Mouse (Mus musculus) frontal cortex, adult 2 months (tissue): ENCODE results near the gene Klhl8. TPM values are rescaled to one million over a fixed set of nuclear protein-coding genes. Genes with fewer than 3 reads are reported as not detected.

Source experiments
- DNase-seq, 2 experiments: peaks; one replicate each; pipeline ENCODE4 v3.0.0; 2022; ENCODE audit warnings: low spot score in 1 of 2; ENCODE audit errors: extremely low spot score in 1 of 2
- polyA plus RNA-seq: library from polyadenylated mRNA; depleted of rRNA; stranded (reverse); fragments of >200 nt; gene quantifications from 2 replicates; pipeline ENCODE4 v1.2.3, GENCODE M21; 2012

Gene Klhl8
- polyA plus RNA-seq, 1 experiment = 28.9 TPM

DNA sequence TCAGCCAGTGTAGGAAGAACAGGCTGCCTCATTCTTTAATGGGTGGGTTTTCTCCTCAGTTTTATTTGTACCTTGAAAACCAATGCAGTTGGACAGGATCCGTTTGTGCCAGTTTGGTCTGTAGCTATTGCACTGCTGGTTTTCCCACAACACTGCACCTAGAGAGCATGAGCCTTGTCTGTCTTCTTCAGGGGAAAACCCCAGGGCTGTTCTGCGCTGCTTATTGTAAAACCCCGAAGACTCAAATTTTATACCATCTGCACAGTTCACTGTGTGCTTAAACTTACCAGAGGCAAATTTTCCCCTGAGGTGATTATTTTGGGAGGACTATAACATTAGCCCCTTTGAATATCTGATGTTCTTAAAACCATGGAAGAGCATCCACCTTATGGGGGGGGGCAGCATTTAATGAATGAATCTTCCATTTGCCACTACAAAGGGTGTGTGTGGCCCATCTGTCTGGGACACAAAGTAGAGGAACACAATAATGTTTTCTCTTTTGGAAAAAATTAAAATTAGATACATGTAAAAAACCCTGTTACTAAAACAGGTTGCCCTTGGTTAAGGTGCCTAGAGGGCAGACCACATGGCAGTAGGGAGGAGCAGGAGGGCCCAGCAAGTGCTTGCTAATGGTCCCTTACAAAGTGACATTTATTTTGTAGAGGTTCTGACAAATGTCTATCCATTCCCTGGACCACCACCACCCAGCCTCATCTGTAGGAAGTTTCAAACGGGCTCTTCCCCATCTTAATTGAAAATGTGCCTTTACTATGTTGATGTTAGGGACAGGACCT is 58.1 kb downstream of the Klhl8 start:
- DNase-seq = no peak

DNA sequence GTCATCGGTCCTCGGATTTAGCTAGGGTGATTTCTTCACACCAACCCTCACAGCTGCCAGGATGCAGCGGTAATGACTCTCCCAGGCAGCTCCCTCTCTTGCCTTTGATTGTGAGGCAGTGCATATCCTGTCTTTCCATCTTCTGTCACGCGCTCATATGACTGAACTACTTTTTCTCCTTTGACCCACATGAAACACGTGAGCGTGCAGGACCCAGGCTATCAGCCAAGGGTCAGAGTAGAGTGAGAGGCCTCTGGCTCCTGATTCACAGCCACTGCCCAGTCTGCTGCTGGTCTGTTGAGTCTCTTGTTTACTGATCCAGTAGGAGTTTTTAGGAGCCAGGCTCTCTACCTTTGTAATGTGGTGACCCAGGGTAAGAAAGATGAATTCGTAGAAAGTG is 62.5 kb downstream of the Klhl8 start:
- DNase-seq = no peak

DNA sequence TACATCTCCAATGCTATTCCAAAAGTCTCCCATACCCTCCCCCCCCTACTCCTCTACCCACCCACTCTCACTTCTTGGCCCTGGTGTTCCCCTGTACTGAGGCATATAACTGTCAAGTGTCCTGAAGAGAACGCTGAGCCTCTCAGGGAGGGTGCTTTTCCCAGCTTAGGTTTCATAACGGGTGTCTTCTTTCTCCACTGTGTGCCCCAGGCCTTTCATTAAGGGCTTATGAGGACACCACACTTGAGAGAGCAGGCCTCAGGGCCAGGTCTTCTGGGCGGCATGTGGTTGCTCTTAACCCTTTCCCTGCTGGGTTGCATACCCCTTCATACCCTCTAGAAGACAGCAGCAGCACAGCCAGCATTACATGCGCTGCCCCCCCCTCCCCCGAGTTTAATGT is 64.5 kb downstream of the Klhl8 start:
- DNase-seq = no peak

DNA sequence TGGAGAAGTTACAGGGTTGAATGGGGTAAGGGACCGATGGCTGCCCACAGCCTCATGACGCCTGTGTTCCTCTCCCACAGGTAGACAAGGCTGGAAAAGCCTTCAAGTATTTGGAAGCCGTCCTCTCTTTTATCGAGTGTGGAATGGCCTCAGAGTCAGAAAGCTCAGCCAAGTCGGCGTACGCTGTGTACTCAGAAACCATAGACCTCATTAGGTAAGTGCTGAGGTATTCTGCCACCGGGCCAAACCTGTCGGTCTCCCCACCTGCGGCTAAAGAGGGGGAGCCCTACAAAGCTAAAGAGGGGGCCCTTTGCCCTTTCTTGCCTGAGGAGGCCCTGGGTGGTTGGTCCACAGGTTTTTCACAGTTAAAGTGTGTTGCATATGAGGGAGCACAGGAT is 64.9 kb downstream of the Klhl8 start:
- no peak for DNase-seq

DNA sequence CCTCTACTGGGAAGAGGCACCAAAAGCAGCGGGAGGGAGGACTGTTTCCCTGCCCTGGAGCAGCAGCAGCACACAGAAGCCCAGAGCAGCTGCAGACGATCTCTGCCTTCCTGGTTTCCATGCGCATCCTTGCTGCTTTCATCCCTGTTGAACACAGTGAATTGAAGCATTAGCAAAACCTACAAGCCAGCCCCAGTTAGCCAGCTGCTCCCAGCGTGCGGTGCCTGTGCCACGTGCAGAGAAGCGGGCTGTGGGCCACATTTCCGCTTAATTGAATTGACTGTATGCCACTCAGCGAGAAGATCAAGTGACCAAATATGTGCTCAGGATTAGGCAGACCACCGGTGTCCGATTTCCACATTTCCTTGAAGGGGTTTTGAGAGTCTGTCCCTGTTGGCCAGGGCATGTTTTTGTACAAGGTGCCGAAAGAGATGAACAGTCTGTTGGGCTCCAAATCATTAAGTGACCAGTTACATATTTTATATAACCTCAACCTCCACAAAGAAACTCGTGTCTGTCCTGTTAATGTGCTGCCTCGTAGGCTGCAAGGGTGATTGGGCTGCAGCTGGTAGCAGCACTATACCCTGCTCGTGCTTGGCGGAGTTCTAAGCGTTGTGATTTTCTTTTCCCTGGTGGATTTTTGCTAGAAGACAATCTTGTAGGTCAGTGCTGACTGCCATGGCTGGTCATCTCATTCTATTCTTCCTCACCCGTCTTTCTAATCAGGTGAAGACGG is 65.5 kb downstream of the Klhl8 start:
- DNase-seq = peak in 1 of 2 experiments; percentile 50

DNA sequence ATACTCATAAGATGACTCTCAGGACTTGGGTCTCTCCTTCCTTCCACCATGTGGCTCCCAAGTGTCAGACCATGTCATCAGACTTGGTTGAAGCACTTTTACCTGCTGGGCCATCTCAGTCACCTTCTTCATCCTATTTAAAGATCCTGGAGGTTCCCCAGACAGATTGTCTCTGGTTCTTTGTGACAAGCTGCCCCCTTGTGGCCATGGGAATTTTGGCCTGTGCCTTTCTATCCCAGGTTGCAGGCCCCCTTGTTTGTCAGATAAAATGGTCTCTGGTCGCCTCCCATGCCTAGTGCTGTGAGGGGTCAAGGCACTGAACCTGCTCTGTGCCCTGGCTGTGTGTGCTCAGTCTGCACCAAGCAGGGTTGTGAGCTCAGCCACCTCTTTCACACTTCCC is 67.1 kb downstream of the Klhl8 start:
- DNase-seq = peak in 1 of 2 experiments; percentile 65

DNA sequence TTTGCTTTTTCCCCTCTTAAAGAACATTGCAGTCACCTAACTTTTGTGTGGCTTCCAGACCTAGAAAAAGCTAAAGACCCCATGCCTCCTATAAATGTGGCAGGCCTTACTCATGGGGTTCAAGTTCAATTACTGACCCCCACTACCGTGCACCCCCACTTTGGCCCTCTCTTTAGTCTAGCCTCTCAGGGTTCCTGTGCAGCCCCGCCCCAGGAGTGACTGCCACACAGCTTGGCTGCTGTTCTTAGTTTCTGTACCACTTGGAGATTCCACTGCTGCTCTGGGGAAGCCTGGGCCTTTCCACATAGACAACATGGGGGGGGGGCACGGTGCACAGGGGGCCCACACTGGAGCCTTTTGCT is 71.8 kb downstream of the Klhl8 start:
- no peak for DNase-seq

DNA sequence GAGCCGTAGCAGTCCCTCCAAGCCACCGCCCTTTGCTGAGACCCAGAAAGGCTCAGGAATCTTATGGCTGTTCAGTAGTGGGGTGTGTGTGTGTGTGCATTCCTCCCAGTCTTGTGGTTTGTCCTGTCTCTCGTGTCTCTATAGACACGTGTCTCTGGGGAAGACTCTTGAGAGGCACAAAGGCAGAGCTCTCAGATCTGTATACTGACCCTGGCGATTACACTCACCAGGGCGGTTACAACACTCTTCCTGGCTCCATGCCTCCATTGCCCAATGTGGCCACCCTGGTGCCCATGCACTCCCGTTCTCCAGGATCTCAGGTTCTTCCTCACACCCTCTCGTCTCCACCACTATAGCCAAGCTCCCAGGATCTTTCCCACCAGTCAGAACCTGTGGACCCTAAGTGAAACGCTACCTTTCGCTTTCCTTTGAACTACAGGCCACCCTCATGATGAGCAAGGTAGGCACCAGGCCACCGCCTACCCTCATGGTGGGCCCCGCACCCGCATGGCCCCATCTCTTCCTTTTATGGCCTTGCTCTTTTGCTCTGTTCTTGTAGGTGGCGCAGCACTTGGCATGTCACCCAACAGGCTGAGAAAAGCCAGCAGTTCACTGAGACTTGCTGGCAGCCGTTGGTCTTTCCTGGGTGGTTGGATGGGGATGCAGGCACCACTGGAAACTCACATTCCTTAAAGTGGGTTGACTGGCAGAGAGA is 72.4 kb downstream of the Klhl8 start:
- DNase-seq = no peak

DNA sequence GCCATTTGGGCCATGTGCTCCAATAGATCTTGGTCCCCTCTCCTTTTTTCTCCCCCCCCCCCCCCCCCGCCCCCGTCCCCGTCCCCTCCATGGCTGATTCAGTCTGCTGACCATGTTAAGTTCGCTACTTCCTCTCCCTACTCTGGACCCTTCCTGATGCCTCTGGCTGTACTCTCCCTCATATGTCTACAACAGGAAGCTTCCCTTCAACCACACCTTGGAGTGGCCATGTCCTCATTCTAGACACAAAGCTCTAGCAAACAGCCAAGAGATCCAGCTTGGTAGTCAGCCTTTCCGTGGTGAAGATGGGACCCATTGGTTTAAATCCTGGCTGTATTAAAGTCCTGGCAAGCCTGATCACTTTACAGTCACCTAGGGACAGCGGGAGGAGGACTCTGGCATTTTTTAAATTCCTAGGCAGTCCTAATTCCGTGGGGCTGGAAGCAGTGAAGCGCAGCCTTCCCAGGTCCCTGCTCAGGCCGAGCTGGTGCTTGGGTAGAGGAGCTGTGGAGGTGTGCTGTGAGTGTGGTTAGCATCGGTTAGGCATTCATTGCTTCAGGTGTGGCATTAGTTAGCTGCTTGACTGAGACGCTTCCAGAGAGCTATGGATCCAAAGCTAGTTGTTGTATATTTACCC is 74.8 kb downstream of the Klhl8 start:
- DNase-seq = no peak

DNA sequence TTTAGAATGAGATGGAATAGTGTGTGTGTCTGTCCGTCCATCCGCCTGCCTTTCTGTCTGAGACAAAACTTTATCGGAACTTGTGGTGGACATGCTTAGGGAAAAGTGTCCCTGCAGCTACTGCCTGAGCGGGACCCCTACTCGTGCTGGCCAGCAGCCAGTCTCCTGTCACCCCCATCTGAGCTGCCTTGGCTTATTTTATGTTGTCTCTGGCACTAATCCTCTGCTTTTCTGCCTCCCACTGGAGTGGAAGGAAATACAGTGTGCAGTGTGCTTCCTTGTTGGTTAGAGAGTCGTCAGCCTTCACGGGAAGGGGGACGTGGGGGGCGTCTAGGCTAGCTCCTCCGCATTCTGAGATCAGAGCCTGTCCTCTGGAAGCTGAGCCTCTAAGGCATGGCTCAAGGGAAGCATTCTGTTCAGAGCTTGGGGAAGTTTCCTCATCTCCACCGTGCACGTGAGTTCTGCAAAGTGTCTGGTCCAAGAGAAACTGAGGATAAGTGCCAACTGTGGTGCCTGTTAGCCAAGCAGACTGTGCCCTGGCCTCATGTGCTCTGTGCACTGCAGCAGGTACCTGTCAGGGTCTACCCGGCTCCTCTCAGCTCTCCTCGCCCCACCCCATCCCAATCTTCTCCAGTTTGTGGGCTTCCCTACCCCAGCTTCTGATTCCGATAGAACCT is 75.5 kb downstream of the Klhl8 start:
- no peak for DNase-seq

DNA sequence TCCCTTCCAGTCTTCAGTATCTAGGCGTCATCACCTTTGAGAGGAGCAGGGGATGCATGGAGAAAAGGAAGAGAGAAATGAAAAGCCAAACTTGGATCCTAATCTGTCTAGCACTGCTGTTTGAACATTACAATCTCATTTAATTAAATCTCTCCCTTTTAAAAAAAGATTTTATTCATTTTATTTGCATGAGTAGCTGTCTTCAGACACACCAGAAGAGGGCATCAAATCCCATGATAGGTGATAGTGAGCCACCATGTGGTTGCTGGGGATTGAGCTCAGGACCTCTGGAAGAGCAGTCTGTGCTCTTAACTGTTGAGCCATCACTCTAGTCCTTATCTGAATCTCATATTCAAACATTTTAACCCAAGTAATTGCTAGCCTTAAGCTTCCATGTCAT is 80.2 kb downstream of the Klhl8 start:
- DNase-seq = no peak

DNA sequence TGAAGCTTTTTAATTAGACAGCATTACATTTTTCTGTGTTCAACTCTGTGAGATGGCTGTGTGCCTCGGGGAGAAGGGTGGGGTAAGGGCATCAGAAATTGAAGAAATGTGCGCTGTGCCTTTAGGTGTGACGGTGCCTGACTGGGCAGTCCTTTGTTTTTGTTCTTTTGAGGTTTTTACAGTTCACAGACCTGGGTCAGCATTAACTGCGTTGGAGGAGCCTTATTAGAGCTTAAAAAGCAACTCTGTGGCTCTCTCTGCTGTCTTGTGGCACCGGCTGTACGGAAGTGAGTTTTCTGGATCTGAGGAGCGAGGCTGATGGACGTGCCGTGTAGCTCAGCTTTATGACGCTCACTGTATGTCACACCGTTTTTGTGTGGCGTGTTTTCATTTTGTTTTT is 81.9 kb downstream of the Klhl8 start:
- no peak for DNase-seq

DNA sequence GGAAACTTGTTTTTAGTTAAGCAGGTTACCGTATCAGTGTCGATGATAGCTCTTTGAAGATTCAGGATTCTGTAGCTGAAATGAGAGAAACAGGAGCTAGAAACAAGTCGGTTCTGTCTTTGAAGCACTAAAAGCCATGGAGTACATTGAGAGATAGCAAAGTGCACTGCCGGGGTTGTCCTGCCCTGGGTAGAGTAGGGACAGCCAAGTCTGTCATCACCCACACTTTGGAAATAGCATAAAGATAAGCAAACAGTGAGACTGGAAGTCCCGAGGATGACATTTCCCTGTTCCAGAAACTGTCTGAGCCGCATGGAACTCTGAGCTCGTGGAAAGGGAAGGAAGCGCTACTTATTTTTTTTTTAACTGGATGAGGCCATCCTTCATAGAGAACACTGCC is 82.3 kb downstream of the Klhl8 start:
- DNase-seq = no peak

DNA sequence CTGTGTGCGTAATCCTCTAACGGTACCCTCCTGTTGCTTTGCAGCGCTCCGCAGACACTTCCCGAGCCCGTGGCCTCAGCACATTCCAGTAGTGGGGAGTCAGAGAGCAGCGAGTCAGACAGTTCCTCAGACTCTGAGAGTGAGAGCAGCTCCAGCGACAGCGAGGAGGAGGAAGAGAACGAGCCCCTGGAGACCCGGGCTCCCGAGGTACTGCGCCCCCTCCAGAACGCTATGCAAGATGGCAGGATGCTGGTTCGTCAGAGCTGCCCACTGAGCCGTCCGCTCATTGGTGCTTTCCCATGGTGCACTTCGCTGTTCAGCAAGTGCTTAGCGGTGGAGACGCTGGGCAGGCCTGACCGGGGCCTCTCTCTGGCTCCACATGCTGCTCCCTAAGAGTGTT is 82.8 kb downstream of the Klhl8 start:
- DNase-seq = no peak

DNA sequence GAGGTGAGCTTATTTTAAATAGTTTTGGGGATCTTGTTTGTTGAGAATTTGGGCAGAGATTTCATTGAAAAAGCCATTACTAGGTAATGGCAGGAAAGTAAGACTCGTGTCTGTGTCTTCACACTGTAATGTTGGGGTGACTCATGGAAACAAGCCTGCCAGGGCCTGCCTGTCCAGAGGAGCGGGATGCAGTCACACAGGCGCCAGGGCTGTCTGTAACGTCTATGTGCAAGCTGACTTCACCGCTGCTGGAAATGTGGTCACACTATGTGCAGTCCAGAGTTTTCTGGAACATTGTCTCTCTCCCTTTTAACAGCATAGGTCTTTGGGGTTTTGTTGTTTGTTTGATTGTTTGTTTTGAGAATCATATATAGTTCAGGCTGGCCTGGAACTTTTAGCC is 88.1 kb downstream of the Klhl8 start:
- DNase-seq = no peak

DNA sequence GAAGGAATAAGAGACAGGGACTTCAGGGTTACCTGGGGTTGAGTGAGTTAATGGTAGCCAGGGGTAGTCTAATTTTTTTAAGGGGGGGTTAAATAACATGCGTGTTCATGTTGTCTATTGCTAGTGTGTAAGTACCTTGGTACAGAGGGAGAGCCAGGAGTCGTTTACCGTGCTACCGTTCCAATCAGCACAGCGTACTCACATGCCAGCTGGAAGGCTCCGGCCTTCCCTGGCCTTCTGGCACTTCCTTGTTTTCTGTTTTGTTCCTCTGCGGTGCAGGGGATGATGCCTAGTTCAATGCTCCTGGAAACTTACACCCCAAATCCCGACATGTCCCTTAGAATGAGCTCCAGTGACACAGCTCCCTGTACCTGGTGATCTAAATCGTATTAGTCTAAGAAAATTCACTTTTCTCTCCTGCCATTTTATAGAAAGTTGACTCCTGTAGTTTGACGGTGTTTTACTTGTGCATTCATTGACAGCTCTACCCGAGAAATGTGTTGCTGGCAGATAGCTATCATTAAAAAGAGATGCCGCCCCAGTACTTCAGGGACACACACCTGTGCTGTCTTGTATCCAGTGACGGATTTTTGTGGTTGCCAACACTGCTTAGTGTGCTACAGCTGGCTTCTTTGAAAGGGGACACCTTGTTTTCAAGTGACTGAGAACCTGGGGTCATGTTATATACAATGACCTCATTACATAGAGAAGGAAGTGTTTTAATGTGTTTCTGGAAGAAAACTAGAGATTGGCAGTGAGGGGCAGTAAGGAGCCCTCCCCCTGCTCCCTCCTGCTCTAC is 89.4 kb downstream of the Klhl8 start:
- DNase-seq = no peak

DNA sequence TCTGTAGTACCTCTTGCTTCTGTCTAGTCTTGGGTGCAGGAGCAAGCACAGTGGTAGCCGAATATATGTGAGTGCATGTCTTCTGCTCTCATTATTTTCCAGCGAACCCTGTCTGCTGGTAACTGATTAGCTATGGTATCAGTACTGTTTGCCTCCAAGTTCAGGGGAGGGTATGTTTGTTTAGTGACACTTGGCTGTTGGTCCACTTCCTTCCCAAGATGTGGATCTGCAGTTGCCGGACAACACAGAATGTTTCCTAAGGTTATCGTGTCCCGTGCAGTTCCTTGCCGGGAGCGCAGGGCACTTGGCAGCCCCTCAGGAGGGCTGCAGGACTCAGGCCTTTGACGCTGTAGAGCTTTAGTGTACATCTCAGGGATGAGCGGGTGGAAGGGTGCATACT is 90.0 kb downstream of the Klhl8 start:
- DNase-seq = no peak

DNA sequence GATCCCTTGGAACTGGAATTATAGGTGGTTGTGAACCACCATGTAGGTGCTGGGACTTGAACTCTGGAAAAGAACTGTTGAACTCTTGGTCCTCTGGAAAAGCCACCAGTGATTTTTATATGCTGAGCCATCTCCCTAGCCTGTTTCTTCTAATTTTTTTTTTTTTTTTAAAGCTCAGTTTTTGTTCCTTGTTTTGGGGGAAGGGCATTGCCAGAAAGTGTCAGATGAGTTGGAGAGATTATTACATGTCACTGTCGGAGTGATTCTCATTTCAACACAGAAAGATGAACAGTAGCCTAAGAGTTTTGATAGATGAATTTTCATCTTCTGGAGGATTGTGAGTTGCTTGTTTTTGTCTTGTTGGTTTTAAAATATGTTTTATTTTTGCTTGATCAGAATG is 91.4 kb downstream of the Klhl8 start:
- no peak for DNase-seq

DNA sequence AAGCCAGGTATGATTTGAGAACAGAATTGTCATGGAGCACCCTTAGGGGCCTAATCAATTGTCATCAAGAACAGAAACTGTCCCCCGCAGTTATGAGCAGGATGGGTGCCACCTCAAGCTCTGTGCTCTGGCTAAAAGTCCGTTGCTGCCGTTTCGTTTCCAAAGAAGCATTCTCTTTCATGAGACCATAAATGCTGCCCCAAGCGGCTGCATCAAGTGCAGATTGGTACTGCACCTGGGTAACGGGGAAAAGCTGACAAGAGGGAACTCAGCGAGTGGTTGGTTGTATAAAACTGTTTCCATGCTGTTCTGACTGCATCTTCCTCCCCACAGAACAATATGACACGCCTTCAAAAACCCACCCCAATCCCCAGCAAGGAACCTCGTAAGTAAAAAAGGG is 92.5 kb downstream of the Klhl8 start:
- DNase-seq = peak in 1 of 2 experiments; percentile 19

DNA sequence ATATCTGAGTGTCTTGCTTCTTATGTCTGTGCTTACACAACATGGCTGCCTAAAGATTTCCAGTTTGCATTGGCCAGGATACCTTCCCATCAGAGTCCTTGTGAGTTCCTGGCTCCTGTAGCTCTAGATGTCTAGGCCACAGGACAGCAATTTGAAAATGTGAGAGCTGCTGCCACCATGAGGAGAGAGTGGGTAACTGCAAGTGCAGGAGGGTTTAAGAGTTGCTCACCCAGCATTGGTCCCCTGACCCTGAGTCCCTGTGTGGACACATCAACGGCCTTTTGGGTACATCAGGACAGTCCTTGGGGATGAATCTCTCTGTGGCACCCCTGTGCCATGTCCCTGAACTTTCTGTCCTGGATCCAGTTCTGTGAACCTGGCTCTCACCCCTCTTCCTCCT is 93.3 kb downstream of the Klhl8 start:
- peak; percentile 41 to 86 for DNase-seq
